Mouse (Mus musculus) myocyte (in vitro differentiated cells): ENCODE results near the gene Prkd3. TPM values are rescaled to one million over a fixed set of nuclear protein-coding genes. Genes with fewer than 3 reads are reported as not detected.

ENCODE experiments used
- H3K27me3 ChIP-seq: one replicate; pipeline ENCODE4 v1.6.1; 2011; ENCODE audit not compliant: control insufficient read depth, insufficient read depth, insufficient read length
- H3K36me3 ChIP-seq: one replicate; pipeline ENCODE4 v1.6.1; 2011; ENCODE audit not compliant: control insufficient read depth, insufficient read depth
- H3K4me2 ChIP-seq: one replicate; pipeline ENCODE4 v1.6.1; 2011; ENCODE audit warnings: low read depth, control low read depth
- H3K4me3 ChIP-seq: one replicate; pipeline ENCODE4 v1.5.1; 2011; ENCODE audit warnings: mild to moderate bottlenecking, control low read depth, moderate library complexity
- H3K79me2 ChIP-seq: one replicate; pipeline ENCODE4 v1.6.1; 2011; ENCODE audit not compliant: control insufficient read depth, insufficient read depth
- H3ac ChIP-seq: one replicate; pipeline ENCODE4 v1.6.1; 2011; ENCODE audit not compliant: control insufficient read depth, insufficient read length
- CEBPB ChIP-seq: IDR thresholded peaks from 2 replicates; pipeline ENCODE4 v1.6.1; 2011; ENCODE audit warnings: mild to moderate bottlenecking, moderate library complexity; ENCODE audit not compliant: poor library complexity, insufficient read depth, severe bottlenecking
- E2F4 ChIP-seq: IDR thresholded peaks from one replicate; pipeline ENCODE4 v1.6.1; 2011; ENCODE audit warnings: mild to moderate bottlenecking, control low read depth, moderate library complexity; ENCODE audit not compliant: insufficient read depth
- MAX ChIP-seq: IDR thresholded peaks from one replicate; pipeline ENCODE4 v1.6.1; 2011; ENCODE audit warnings: low read depth, mild to moderate bottlenecking, control low read depth
- MYOD1 ChIP-seq, 3 experiments: IDR thresholded peaks; one replicate each; pipeline ENCODE4 v1.6.1; 2011; ENCODE audit warnings: control low read depth in 2 of 3, low read depth in 2 of 3, mild to moderate bottlenecking in 2 of 3, moderate library complexity in 1 of 3; ENCODE audit not compliant: insufficient read length in 2 of 3, control insufficient read depth in 1 of 3
- MYOG ChIP-seq, 3 experiments: IDR thresholded peaks; one replicate each; pipeline ENCODE4 v1.6.1; 2011; ENCODE audit warnings: control low read depth in 2 of 3, low read depth in 2 of 3, mild to moderate bottlenecking in 2 of 3; ENCODE audit not compliant: insufficient read length in 2 of 3, control insufficient read depth in 1 of 3, insufficient read depth in 1 of 3
- POLR2A ChIP-seq: IDR thresholded peaks from one replicate; pipeline ENCODE4 v1.6.1; 2011; ENCODE audit warnings: low read depth, mild to moderate bottlenecking, control low read depth, moderate library complexity; ENCODE audit not compliant: insufficient read length
- POLR2AphosphoS2 ChIP-seq: IDR thresholded peaks from one replicate; pipeline ENCODE4 v1.6.1; 2011; ENCODE audit warnings: low read depth, control low read depth; ENCODE audit not compliant: insufficient read length
- REST ChIP-seq: IDR thresholded peaks from one replicate; pipeline ENCODE4 v1.6.1; 2011; ENCODE audit warnings: mild to moderate bottlenecking, control low read depth, moderate library complexity; ENCODE audit not compliant: insufficient read depth, insufficient read length
- SRF ChIP-seq: IDR thresholded peaks from one replicate; pipeline ENCODE4 v1.6.1; 2011; ENCODE audit warnings: low read depth; ENCODE audit not compliant: control insufficient read depth, insufficient read length
- TCF12 ChIP-seq: IDR thresholded peaks from one replicate; pipeline ENCODE4 v1.6.1; 2011; ENCODE audit warnings: mild to moderate bottlenecking, control low read depth; ENCODE audit not compliant: poor library complexity, insufficient read depth, severe bottlenecking
- TCF3 ChIP-seq: IDR thresholded peaks from one replicate; pipeline ENCODE4 v1.6.1; 2011; ENCODE audit warnings: low read depth, control low read depth; ENCODE audit not compliant: insufficient read length
- USF1 ChIP-seq: IDR thresholded peaks from one replicate; pipeline ENCODE4 v1.6.1; 2011; ENCODE audit warnings: low read depth, mild to moderate bottlenecking, control low read depth, moderate library complexity
- polyA plus RNA-seq: library from polyadenylated mRNA; unstranded; fragments of >200 nt; fragmentation: generic; extraction: Trizol; gene quantifications from one replicate; pipeline ENCODE4 v1.2.1, GENCODE M21; 2012; ENCODE audit warnings: missing spikeins

Prkd3 gene
- polyA plus RNA-seq, 1 experiment: 11.4 TPM

- H3K36me3 ChIP-seq: no peaks in the 10 kb centered on the region
- H3K4me2 ChIP-seq: no peak overlapping the region
- no peak for TF ChIP-seq MYOG (IDR thresholded peaks at IDR 0.05; ENCODE audit: control insufficient read depth in 1 of 3, insufficient read depth in 1 of 3, insufficient read length in 2 of 3, low read depth in 2 of 3)
- TF ChIP-seq REST: no peak
- no peak for TF ChIP-seq MAX
- TF ChIP-seq POLR2AphosphoS2: no peak
- no peak for TF ChIP-seq TCF3
- TF ChIP-seq TCF12: no peak
- no peak for TF ChIP-seq USF1
- TF ChIP-seq SRF: no peak
- TF ChIP-seq POLR2A: no peak
- no peak for TF ChIP-seq CEBPB
- TF ChIP-seq E2F4: no peak
- TF ChIP-seq MYOD1 (IDR thresholded peaks at IDR 0.05; ENCODE audit: control insufficient read depth in 1 of 3, insufficient read length in 2 of 3, low read depth in 2 of 3): no peak
- H3ac ChIP-seq: no peak overlapping the region
- H3K27me3 ChIP-seq: no peaks in the 10 kb centered on the region
- H3K79me2 ChIP-seq: peaks cover 62% of the 10 kb centered on the region
- H3K4me3 ChIP-seq: no peak overlapping the region
These were observed 31.6 kb downstream of the Prkd3 start for GRCm38 (mm10) chr17:78989015-78989414.

GRCm38 (mm10) chr17:78983736-78984135, 36.9 kb downstream of the Prkd3 start:
- TF ChIP-seq TCF3 (no peak), MYOG (IDR thresholded peaks at IDR 0.05; ENCODE audit: control insufficient read depth in 1 of 3, insufficient read depth in 1 of 3, insufficient read length in 2 of 3, low read depth in 2 of 3) (no peak), MYOD1 (IDR thresholded peaks at IDR 0.05; ENCODE audit: control insufficient read depth in 1 of 3, insufficient read length in 2 of 3, low read depth in 2 of 3) (no peak), MAX (no peak), REST (no peak), POLR2AphosphoS2 (no peak), TCF12 (no peak), POLR2A (no peak)
- peaks cover 13% of the 10 kb centered on the region for H3K79me2 ChIP-seq
- H3K4me3 ChIP-seq: no peak overlapping the region
- H3K36me3 ChIP-seq: peaks cover 7% of the 10 kb centered on the region
- H3K27me3 ChIP-seq: no peaks in the 10 kb centered on the region
- no peak overlapping the region for H3K4me2 ChIP-seq
- H3ac ChIP-seq: no peak overlapping the region

- Histone ChIP-seq H3ac (no peak overlapping the region), H3K27me3 (no peaks in the 10 kb centered on the region), H3K36me3 (peaks cover 7% of the 10 kb centered on the region), H3K4me2 (no peak overlapping the region), H3K4me3 (no peak overlapping the region), H3K79me2 (peaks cover 10% of the 10 kb centered on the region)
- TF ChIP-seq CEBPB (no peak), POLR2AphosphoS2 (no peak), SRF (no peak), REST (no peak), POLR2A (no peak), USF1 (no peak), MAX (no peak), MYOG (IDR thresholded peaks at IDR 0.05; ENCODE audit: control insufficient read depth in 1 of 3, insufficient read depth in 1 of 3, insufficient read length in 2 of 3, low read depth in 2 of 3) (no peak), TCF3 (no peak), MYOD1 (IDR thresholded peaks at IDR 0.05; ENCODE audit: control insufficient read depth in 1 of 3, insufficient read length in 2 of 3, low read depth in 2 of 3) (no peak), E2F4 (no peak), TCF12 (no peak)
These were observed 37.5 kb downstream of the Prkd3 start for GRCm38 (mm10) chr17:78983166-78983565.

GRCm38 (mm10) chr17:78968500-78968899, 52.1 kb downstream of the Prkd3 start:
- no peaks in the 10 kb centered on the region for H3K79me2 ChIP-seq
- H3K4me3 ChIP-seq: no peak overlapping the region
- H3ac ChIP-seq: no peak overlapping the region
- no peak for TF ChIP-seq CEBPB
- TF ChIP-seq POLR2AphosphoS2: no peak
- TF ChIP-seq TCF3: no peak
- no peak for TF ChIP-seq TCF12
- no peak for TF ChIP-seq USF1
- no peak for TF ChIP-seq MYOG (IDR thresholded peaks at IDR 0.05; ENCODE audit: control insufficient read depth in 1 of 3, insufficient read depth in 1 of 3, insufficient read length in 2 of 3, low read depth in 2 of 3)
- no peak for TF ChIP-seq MAX
- TF ChIP-seq E2F4: no peak
- TF ChIP-seq REST: no peak
- TF ChIP-seq SRF: no peak
- no peak for TF ChIP-seq POLR2A
- no peak for TF ChIP-seq MYOD1 (IDR thresholded peaks at IDR 0.05; ENCODE audit: control insufficient read depth in 1 of 3, insufficient read length in 2 of 3, low read depth in 2 of 3)
- no peaks in the 10 kb centered on the region for H3K27me3 ChIP-seq
- no peak overlapping the region for H3K4me2 ChIP-seq
- H3K36me3 ChIP-seq: peaks cover 8% of the 10 kb centered on the region
